Mouse (Mus musculus): ENCODE data around the gene Ninj1. TPM values are rescaled to one million over a fixed set of nuclear protein-coding genes. Genes with fewer than 3 reads are reported as not detected.
A peak's percentile ranks its signal among the peaks of the same experiment; 100 is the strongest.

Ninj1 gene
- polyA plus RNA-seq, 1 experiment from 2014 or later: 54.2 TPM

GRCm38 (mm10) chr13:49196766-49197165 is 9.5 kb downstream of the Ninj1 start:
- no peaks in the 10 kb centered on the region for H3K9me3 ChIP-seq (ENCODE audit: control insufficient read depth, low read length)
- WGBS: 79% methylated on average over 6 of the region's 6 CpGs
- H3K36me3 ChIP-seq (ENCODE audit: control insufficient read depth, insufficient read depth, low read length): peaks cover 10% of the 10 kb centered on the region; the same call in 1 of the 2 replicates
- H3K4me1 ChIP-seq (ENCODE audit: control insufficient read depth, insufficient read depth, low read length): 0 out of 2 replicates have a peak, but pooled peaks cover 5% of the 10 kb centered on the region
- H3K4me3 ChIP-seq (ENCODE audit: low read length): no peak overlapping the region
- H3K27ac ChIP-seq (ENCODE audit: low read depth, low read length): no peak overlapping the region
- H3K27me3 ChIP-seq (ENCODE audit: control insufficient read depth, insufficient read depth, low read length): no peaks in the 10 kb centered on the region
- H3K9ac ChIP-seq (ENCODE audit: low read depth, low read length): no peak overlapping the region
- ATAC-seq (ENCODE audit: low FRiP score, low TSS enrichment): no peak
- no peak overlapping the region for H3K4me2 ChIP-seq (replicated peaks; ENCODE audit: low read depth, low read length)

GRCm38 (mm10) chr13:49198734-49199133 is 11.4 kb downstream of the Ninj1 start:
- peaks cover 10% of the 10 kb centered on the region; the same call in 1 of the 2 replicates for H3K36me3 ChIP-seq (ENCODE audit: control insufficient read depth, insufficient read depth, low read length)
- no peaks in the 10 kb centered on the region for H3K4me1 ChIP-seq (ENCODE audit: control insufficient read depth, insufficient read depth, low read length)
- no peak overlapping the region for H3K4me2 ChIP-seq (replicated peaks; ENCODE audit: low read depth, low read length)
- ATAC-seq (ENCODE audit: low FRiP score, low TSS enrichment): no peak
- H3K27ac ChIP-seq (ENCODE audit: low read depth, low read length): no peak overlapping the region
- no peak overlapping the region for H3K4me3 ChIP-seq (ENCODE audit: low read length)
- H3K9me3 ChIP-seq (ENCODE audit: control insufficient read depth, low read length): no peaks in the 10 kb centered on the region
- no peak overlapping the region for H3K9ac ChIP-seq (ENCODE audit: low read depth, low read length)
- no peaks in the 10 kb centered on the region for H3K27me3 ChIP-seq (ENCODE audit: control insufficient read depth, insufficient read depth, low read length)
- 90% methylated on average over 9 of the region's 9 CpGs for WGBS

GRCm38 (mm10) chr13:49199891-49200290 is 12.6 kb downstream of the Ninj1 start:
- no peak overlapping the region for H3K27ac ChIP-seq (ENCODE audit: low read depth, low read length)
- no peak overlapping the region for H3K4me3 ChIP-seq (ENCODE audit: low read length)
- no peaks in the 10 kb centered on the region for H3K9me3 ChIP-seq (ENCODE audit: control insufficient read depth, low read length)
- H3K27me3 ChIP-seq (ENCODE audit: control insufficient read depth, insufficient read depth, low read length): no peaks in the 10 kb centered on the region
- H3K4me2 ChIP-seq (replicated peaks; ENCODE audit: low read depth, low read length): no peak overlapping the region
- WGBS: 90% methylated on average over 7 of the region's 7 CpGs
- no peak for ATAC-seq (ENCODE audit: low FRiP score, low TSS enrichment)
- no peaks in the 10 kb centered on the region for H3K4me1 ChIP-seq (ENCODE audit: control insufficient read depth, insufficient read depth, low read length)
- H3K9ac ChIP-seq (ENCODE audit: low read depth, low read length): no peak overlapping the region
- H3K36me3 ChIP-seq (ENCODE audit: control insufficient read depth, insufficient read depth, low read length): peaks cover 9% of the 10 kb centered on the region; the same call in 1 of the 2 replicates

GRCm38 (mm10) chr13:49200688-49201087 is 13.4 kb downstream of the Ninj1 start:
- H3K36me3 ChIP-seq (ENCODE audit: control insufficient read depth, insufficient read depth, low read length): peaks cover 4% of the 10 kb centered on the region; the same call in 1 of the 2 replicates
- 86% methylated on average over 13 of the region's 13 CpGs for WGBS
- no peak overlapping the region for H3K27ac ChIP-seq (ENCODE audit: low read depth, low read length)
- no peaks in the 10 kb centered on the region for H3K27me3 ChIP-seq (ENCODE audit: control insufficient read depth, insufficient read depth, low read length)
- no peak overlapping the region for H3K4me3 ChIP-seq (ENCODE audit: low read length)
- H3K4me1 ChIP-seq (ENCODE audit: control insufficient read depth, insufficient read depth, low read length): no peaks in the 10 kb centered on the region
- H3K4me2 ChIP-seq (replicated peaks; ENCODE audit: low read depth, low read length): no peak overlapping the region
- ATAC-seq (ENCODE audit: low FRiP score, low TSS enrichment): no peak
- no peak overlapping the region for H3K9ac ChIP-seq (ENCODE audit: low read depth, low read length)
- H3K9me3 ChIP-seq (ENCODE audit: control insufficient read depth, low read length): no peaks in the 10 kb centered on the region

GRCm38 (mm10) chr13:49202556-49202955 is 15.3 kb downstream of the Ninj1 start:
- no peak overlapping the region for H3K4me2 ChIP-seq (replicated peaks; ENCODE audit: low read depth, low read length)
- H3K27ac ChIP-seq (ENCODE audit: low read depth, low read length): no peak overlapping the region
- H3K9ac ChIP-seq (ENCODE audit: low read depth, low read length): no peak overlapping the region
- H3K4me1 ChIP-seq (ENCODE audit: control insufficient read depth, insufficient read depth, low read length): no peaks in the 10 kb centered on the region
- WGBS: 88% methylated on average over 7 of the region's 7 CpGs
- H3K36me3 ChIP-seq (ENCODE audit: control insufficient read depth, insufficient read depth, low read length): no peaks in the 10 kb centered on the region
- H3K9me3 ChIP-seq (ENCODE audit: control insufficient read depth, low read length): no peaks in the 10 kb centered on the region
- H3K27me3 ChIP-seq (ENCODE audit: control insufficient read depth, insufficient read depth, low read length): no peaks in the 10 kb centered on the region
- no peak overlapping the region for H3K4me3 ChIP-seq (ENCODE audit: low read length)
- no peak for ATAC-seq (ENCODE audit: low FRiP score, low TSS enrichment)

- ATAC-seq (ENCODE audit: low FRiP score, low TSS enrichment): peak; percentile 53; the same call in 1 of the 2 replicates
- WGBS: 43% methylated on average over 13 of the region's 13 CpGs
- H3K4me2 ChIP-seq (replicated peaks; ENCODE audit: low read depth, low read length): no peak overlapping the region
- H3K27ac ChIP-seq (ENCODE audit: low read depth, low read length): no peak overlapping the region
- no peaks in the 10 kb centered on the region for H3K9me3 ChIP-seq (ENCODE audit: control insufficient read depth, low read length)
- no peak overlapping the region for H3K9ac ChIP-seq (ENCODE audit: low read depth, low read length)
- no peaks in the 10 kb centered on the region for H3K36me3 ChIP-seq (ENCODE audit: control insufficient read depth, insufficient read depth, low read length)
- no peaks in the 10 kb centered on the region for H3K4me1 ChIP-seq (ENCODE audit: control insufficient read depth, insufficient read depth, low read length)
- H3K27me3 ChIP-seq (ENCODE audit: control insufficient read depth, insufficient read depth, low read length): no peaks in the 10 kb centered on the region
- no peak overlapping the region for H3K4me3 ChIP-seq (ENCODE audit: low read length)
Observed at GRCm38 (mm10) chr13:49205381-49205998, 18.2 kb downstream of the Ninj1 start.

GRCm38 (mm10) chr13:49206341-49206740 is 19.1 kb downstream of the Ninj1 start:
- no peak for ATAC-seq (ENCODE audit: low FRiP score, low TSS enrichment)
- Histone ChIP-seq H3K27me3 (ENCODE audit: control insufficient read depth, insufficient read depth, low read length) (no peaks in the 10 kb centered on the region), H3K4me3 (ENCODE audit: low read length) (no peak overlapping the region), H3K4me1 (ENCODE audit: control insufficient read depth, insufficient read depth, low read length) (no peaks in the 10 kb centered on the region), H3K9ac (ENCODE audit: low read depth, low read length) (no peak overlapping the region), H3K4me2 (replicated peaks; ENCODE audit: low read depth, low read length) (no peak overlapping the region), H3K27ac (ENCODE audit: low read depth, low read length) (no peak overlapping the region), H3K9me3 (ENCODE audit: control insufficient read depth, low read length) (no peaks in the 10 kb centered on the region), H3K36me3 (ENCODE audit: control insufficient read depth, insufficient read depth, low read length) (no peaks in the 10 kb centered on the region)
- 94% methylated on average over 2 of the region's 2 CpGs for WGBS

- Histone ChIP-seq H3K4me2 (replicated peaks; ENCODE audit: low read depth, low read length) (no peak overlapping the region), H3K36me3 (ENCODE audit: control insufficient read depth, insufficient read depth, low read length) (no peaks in the 10 kb centered on the region), H3K4me3 (ENCODE audit: low read length) (no peak overlapping the region), H3K9me3 (ENCODE audit: control insufficient read depth, low read length) (no peaks in the 10 kb centered on the region), H3K27me3 (ENCODE audit: control insufficient read depth, insufficient read depth, low read length) (no peaks in the 10 kb centered on the region), H3K9ac (ENCODE audit: low read depth, low read length) (no peak overlapping the region), H3K4me1 (ENCODE audit: control insufficient read depth, insufficient read depth, low read length) (no peaks in the 10 kb centered on the region), H3K27ac (ENCODE audit: low read depth, low read length) (no peak overlapping the region)
- 0 out of 2 replicates have a peak, but pooled peaks have one; percentile 17 for ATAC-seq (ENCODE audit: low FRiP score, low TSS enrichment)
- 67% methylated on average over 7 of the region's 7 CpGs for WGBS
Observed at GRCm38 (mm10) chr13:49209306-49209705, 22.0 kb downstream of the Ninj1 start.

- Histone ChIP-seq H3K4me2 (replicated peaks; ENCODE audit: low read depth, low read length) (no peak overlapping the region), H3K27me3 (ENCODE audit: control insufficient read depth, insufficient read depth, low read length) (no peaks in the 10 kb centered on the region), H3K27ac (ENCODE audit: low read depth, low read length) (no peak overlapping the region), H3K4me1 (ENCODE audit: control insufficient read depth, insufficient read depth, low read length) (0 out of 2 replicates have a peak, but pooled peaks cover 5% of the 10 kb centered on the region), H3K9ac (ENCODE audit: low read depth, low read length) (no peak overlapping the region), H3K4me3 (ENCODE audit: low read length) (no peak overlapping the region), H3K36me3 (ENCODE audit: control insufficient read depth, insufficient read depth, low read length) (no peaks in the 10 kb centered on the region), H3K9me3 (ENCODE audit: control insufficient read depth, low read length) (no peaks in the 10 kb centered on the region)
- 84% methylated on average over 4 of the region's 4 CpGs for WGBS
- no peak for ATAC-seq (ENCODE audit: low FRiP score, low TSS enrichment)
Observed at GRCm38 (mm10) chr13:49212711-49213500, 25.6 kb downstream of the Ninj1 start.

Data from kidney, embryonic 14.5 days (tissue).